Mouse (Mus musculus): ENCODE measurements around the gene Gm9964. TPM values are rescaled to one million over a fixed set of nuclear protein-coding genes. Genes with fewer than 3 reads are reported as not detected.

The Gm9964 gene
- polyA plus RNA-seq, 1 experiment from 2014 or later = not detected

DNA sequence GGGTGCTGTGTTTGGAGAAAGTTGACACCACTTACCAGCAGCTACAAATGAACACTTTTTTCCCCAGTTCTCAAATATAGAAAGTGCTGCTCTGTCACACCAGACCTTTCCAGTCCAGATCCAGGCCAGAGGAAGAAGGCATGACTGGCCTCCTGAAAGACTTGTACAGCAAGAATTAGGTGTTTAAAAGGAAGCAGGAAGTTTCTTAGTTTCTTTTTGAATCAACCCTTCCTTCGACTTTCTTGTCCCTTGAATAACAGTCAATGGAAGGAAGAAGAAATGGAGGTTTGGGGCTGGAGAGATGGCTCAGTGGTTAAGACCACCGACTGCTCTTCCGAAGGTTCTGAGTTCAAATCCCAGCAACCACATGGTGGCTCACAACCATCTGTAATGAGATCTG, 3.7 kb downstream of the Gm9964 start:
- Histone ChIP-seq H3K4me2 (replicated peaks) (no peak overlapping the region), H3K9ac (no peak overlapping the region), H3K4me3 (no peak overlapping the region), H3K4me1 (no peaks in the 10 kb centered on the region), H3K9me3 (replicated peaks) (no peaks in the 10 kb centered on the region), H3K27ac (no peak overlapping the region), H3K27me3 (no peaks in the 10 kb centered on the region), H3K36me3 (no peaks in the 10 kb centered on the region)
- ATAC-seq (ENCODE audit: low FRiP score) = no peak
- WGBS = 91% methylated on average over 3 of the region's 3 CpGs

DNA sequence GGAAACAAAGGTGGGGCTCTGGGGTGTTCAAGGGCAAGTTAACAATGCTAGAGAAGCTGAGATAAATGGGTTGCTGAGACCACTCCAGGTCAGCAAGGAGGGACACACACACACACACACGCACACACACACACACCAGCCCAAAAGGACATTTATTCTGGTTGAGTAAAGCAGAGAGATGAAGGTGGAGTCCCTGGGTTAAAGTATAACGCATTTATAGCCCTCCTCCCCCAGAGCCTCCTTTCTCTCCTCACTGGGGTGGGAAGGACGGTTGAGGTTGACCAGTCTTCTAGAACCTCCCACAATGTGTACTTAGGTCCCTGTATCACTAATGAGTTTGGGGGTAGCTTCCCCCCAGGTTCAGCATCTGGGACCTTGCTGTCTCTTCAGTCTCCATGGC, 4.6 kb downstream of the Gm9964 start:
- Histone ChIP-seq H3K9ac (no peak overlapping the region), H3K27ac (no peak overlapping the region), H3K4me1 (peaks cover 2% of the 10 kb centered on the region; the same call in 1 of the 2 replicates), H3K27me3 (no peaks in the 10 kb centered on the region), H3K9me3 (replicated peaks) (no peaks in the 10 kb centered on the region), H3K36me3 (no peaks in the 10 kb centered on the region), H3K4me2 (replicated peaks) (no peak overlapping the region), H3K4me3 (no peak overlapping the region)
- 76% methylated on average over 3 of the region's 3 CpGs for WGBS
- ATAC-seq (ENCODE audit: low FRiP score) = no peak

DNA sequence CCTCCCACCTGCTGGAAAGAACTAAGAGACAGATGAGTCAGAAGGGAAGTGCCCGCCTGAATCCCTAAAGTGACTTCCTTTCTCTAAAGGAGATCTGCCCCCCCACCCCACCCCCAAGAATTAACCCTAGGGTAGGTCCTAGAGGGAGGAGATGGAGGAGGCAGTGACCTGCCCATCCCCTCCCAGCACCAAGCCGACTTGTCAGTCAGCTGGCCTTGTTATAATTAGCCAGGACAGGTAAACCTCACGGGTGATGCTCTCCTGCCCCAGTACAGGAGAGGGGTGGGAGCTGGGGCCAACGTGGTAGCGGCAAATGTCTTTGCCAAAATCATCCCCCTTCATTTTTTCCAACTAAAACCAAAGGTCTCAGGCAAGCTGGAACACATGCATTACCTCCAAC, 5.1 kb downstream of the Gm9964 start:
- no peaks in the 10 kb centered on the region for H3K27me3 ChIP-seq
- H3K9ac ChIP-seq = no peak overlapping the region
- no peak for ATAC-seq (ENCODE audit: low FRiP score)
- H3K9me3 ChIP-seq (replicated peaks) = no peaks in the 10 kb centered on the region
- H3K36me3 ChIP-seq = no peaks in the 10 kb centered on the region
- 64% methylated on average over 5 of the region's 5 CpGs for WGBS
- H3K4me3 ChIP-seq = no peak overlapping the region
- no peak overlapping the region for H3K4me2 ChIP-seq (replicated peaks)
- H3K4me1 ChIP-seq = peaks cover 2% of the 10 kb centered on the region; the same call in 1 of the 2 replicates
- no peak overlapping the region for H3K27ac ChIP-seq

DNA sequence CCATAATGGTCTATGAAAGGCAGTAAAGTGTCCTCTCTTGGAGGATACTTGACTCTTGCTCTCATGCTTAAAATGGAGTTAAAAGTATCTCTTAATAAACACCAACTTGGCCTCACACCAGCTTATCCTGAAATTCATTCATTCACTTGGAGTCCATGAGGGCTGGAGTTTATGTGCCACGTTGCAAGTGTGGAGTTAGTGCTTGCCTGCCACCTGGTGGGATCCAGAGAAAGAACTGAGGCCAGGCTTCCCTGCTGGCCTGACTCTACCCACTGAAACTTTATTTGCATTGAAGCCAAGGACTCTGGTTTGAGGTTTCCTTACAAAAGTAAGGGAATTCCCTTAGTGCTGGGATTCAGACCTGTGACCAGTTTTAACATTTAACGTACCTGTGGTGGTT, 6.2 kb downstream of the Gm9964 start:
- Histone ChIP-seq H3K36me3 (no peaks in the 10 kb centered on the region), H3K4me3 (no peak overlapping the region), H3K4me2 (replicated peaks) (no peak overlapping the region), H3K4me1 (peaks cover 2% of the 10 kb centered on the region; the same call in 1 of the 2 replicates), H3K9me3 (replicated peaks) (no peaks in the 10 kb centered on the region), H3K9ac (no peak overlapping the region), H3K27ac (no peak overlapping the region), H3K27me3 (no peaks in the 10 kb centered on the region)
- WGBS = 53% methylated on average over 2 of the region's 2 CpGs
- no peak for ATAC-seq (ENCODE audit: low FRiP score)

DNA sequence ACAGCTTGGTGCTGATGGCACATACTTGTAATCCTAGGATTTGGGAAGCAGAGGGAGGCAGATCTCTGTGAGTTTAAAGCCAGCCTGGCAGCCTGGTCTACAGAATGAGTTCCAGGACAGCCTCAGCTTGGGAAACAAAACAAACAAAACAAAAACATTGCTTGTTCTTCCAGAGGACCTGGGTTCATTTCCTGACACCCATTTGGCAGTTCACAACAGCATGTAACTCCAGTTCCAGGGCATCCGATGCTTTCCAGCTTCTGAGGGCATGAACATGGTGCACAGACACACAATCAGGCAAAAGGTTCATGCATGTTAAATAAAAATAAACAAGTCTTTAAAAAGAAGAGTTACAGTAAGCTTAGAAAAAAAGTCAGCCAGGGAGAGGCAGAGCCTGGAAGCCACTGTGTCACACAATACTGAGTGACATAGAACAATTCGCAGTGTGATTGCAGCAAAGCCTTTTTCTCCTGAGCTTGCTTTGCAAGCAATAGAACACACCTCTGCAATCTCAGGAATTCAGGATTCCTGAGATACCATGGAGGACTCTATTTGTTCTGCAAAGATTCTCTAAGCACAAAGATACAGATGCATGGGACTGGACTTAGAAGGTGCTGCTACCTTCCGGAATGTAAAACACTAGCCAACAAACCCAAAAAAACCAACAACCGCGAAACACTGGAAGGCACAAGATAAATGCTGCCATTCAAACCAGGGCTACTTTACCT, 7.6 kb downstream of the Gm9964 start:
- H3K27me3 ChIP-seq = no peaks in the 10 kb centered on the region
- ATAC-seq (ENCODE audit: low FRiP score) = no peak
- no peak overlapping the region for H3K27ac ChIP-seq
- H3K4me1 ChIP-seq = peaks cover 2% of the 10 kb centered on the region; the same call in 1 of the 2 replicates
- H3K9ac ChIP-seq = no peak overlapping the region
- H3K9me3 ChIP-seq (replicated peaks) = no peaks in the 10 kb centered on the region; the same call in 1 of the 2 replicates
- H3K4me2 ChIP-seq (replicated peaks) = no peak overlapping the region
- H3K36me3 ChIP-seq = no peaks in the 10 kb centered on the region
- no peak overlapping the region for H3K4me3 ChIP-seq
- 86% methylated on average over 5 of the region's 5 CpGs for WGBS

DNA sequence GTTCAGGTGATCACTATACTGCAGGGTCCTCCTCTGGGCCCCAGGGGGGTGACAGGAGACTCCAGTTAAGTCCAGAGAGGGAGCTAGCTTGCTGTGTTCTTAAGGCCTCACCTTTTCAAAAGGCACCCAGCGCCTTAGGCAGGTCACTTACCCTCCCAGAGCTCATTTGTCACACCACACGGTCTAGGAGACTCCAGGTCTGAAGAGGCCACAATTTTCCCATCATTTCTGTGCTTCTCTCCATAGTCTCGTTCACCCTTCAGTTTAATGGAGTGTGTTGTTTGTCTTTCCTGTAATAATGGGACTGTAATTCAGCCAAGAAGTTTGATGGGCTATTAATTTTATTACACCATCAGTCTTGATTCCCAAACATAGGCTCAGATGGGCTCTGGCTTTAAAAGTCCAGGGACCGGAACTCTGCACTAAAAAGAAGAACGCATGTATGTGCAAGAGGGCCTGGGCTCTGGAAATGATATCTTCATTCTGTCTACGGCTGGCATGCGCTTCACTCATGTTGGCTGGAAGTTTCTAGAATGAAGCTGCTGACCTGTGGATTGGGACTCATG, 8.3 kb downstream of the Gm9964 start:
- H3K27ac ChIP-seq = no peak overlapping the region
- 83% methylated on average over 7 of the region's 7 CpGs for WGBS
- no peak overlapping the region for H3K4me3 ChIP-seq

DNA sequence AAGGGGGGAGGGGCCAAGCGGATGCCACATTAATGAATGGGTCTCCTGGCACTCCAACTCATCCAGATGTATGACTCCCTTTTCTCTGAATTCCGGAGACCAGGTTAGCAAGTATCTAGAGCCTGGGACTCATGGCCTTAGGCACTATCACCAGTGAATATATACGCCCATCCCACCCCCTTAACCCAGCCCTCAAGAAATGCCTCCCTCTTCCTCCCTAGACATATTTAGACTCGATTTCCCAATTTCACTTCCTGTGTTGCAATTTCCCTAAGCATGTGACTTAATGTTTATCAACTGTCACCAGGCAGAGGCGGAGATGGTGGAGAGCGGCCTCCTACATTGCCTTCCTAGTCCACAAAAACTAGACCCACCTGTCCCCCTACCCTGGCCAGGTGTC, 9.3 kb downstream of the Gm9964 start:
- H3K27ac ChIP-seq = no peak overlapping the region
- H3K4me3 ChIP-seq = no peak overlapping the region
- WGBS = 76% methylated on average over 6 of the region's 6 CpGs
- ATAC-seq (ENCODE audit: low FRiP score) = no peak
- H3K36me3 ChIP-seq = no peaks in the 10 kb centered on the region
- H3K4me2 ChIP-seq (replicated peaks) = no peak overlapping the region
- no peaks in the 10 kb centered on the region; the same call in 1 of the 2 replicates for H3K9me3 ChIP-seq (replicated peaks)
- no peaks in the 10 kb centered on the region for H3K27me3 ChIP-seq
- H3K4me1 ChIP-seq = peaks cover 2% of the 10 kb centered on the region; the same call in 1 of the 2 replicates
- H3K9ac ChIP-seq = no peak overlapping the region

More for the DNA sequence above, 8.3 kb downstream of the Gm9964 start:
- Histone ChIP-seq H3K9me3 (replicated peaks) (no peaks in the 10 kb centered on the region; the same call in 1 of the 2 replicates), H3K36me3 (no peaks in the 10 kb centered on the region), H3K4me2 (replicated peaks) (no peak overlapping the region), H3K4me1 (peaks cover 2% of the 10 kb centered on the region; the same call in 1 of the 2 replicates), H3K27me3 (no peaks in the 10 kb centered on the region), H3K9ac (no peak overlapping the region)
- no peak for ATAC-seq (ENCODE audit: low FRiP score)

DNA sequence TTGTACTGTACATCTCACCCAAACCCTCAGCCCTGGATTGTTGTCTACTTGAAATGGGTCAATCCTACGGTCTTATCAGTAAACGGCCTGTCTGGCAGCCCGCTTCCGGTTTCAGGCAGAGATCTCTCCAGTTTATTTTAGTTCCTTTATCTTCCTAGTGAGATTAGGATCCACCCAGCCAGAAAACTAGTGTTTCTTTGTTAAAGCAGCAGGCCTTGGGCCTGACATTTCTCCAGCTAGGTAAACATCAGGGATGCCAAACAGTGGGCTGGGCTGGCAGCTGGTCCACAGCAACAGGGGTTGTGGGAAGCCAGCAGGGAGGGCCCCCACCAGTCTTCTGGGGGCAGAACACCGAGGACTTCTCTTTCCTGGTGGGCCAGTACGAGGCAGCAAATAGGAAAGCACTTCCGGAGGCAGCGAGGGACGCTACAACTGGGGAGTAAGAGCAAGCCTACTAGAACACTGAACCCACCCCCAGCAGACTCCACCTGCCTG, 10.4 kb downstream of the Gm9964 start:
- 75% methylated on average over 9 of the region's 9 CpGs for WGBS
- H3K27ac ChIP-seq = no peak overlapping the region
- peaks cover 4% of the 10 kb centered on the region for H3K4me1 ChIP-seq
- H3K9ac ChIP-seq = no peak overlapping the region
- H3K4me2 ChIP-seq (replicated peaks) = no peak overlapping the region
- no peaks in the 10 kb centered on the region for H3K36me3 ChIP-seq
- H3K9me3 ChIP-seq (replicated peaks) = no peaks in the 10 kb centered on the region; the same call in 1 of the 2 replicates
- no peaks in the 10 kb centered on the region for H3K27me3 ChIP-seq
- H3K4me3 ChIP-seq = no peak overlapping the region
- ATAC-seq (ENCODE audit: low FRiP score) = no peak

DNA sequence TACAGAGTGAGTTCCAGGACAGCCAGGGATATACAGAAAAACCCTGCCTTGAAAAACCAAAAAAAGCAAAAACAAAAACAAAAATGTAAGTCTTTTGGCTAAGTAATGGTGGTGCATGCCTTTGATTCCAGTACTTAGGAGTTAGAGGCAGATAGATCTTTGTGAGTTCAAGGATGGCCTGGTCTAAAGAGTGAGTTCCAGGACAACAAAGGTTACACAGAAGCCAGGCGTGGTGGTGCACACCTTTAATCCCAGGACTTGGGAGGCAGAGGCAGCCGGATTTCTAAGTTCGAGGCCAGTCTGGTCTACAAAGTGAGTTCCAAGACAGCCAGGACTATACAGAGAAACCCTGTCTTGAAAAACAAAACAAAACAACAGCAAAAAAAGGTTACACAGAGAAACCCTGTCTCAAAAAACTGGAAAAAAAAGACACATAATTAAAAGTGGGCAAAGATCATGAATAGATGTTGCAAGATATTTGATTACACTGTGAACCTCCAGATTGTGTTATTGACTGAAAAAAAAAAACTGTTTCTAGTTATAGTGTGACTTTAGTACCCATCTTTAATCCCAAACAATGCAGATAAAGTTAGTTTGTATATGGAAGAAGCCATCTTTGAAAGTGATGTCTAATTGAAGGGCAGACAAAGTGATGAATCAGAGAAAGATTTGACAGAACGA, 13.2 kb downstream of the Gm9964 start:
- Histone ChIP-seq H3K27me3 (no peaks in the 10 kb centered on the region), H3K4me1 (peaks cover 9% of the 10 kb centered on the region), H3K36me3 (no peaks in the 10 kb centered on the region), H3K4me2 (replicated peaks) (no peak overlapping the region), H3K9me3 (replicated peaks) (no peaks in the 10 kb centered on the region; the same call in 1 of the 2 replicates), H3K27ac (no peak overlapping the region), H3K9ac (no peak overlapping the region), H3K4me3 (no peak overlapping the region)
- 92% methylated on average over 4 of the region's 4 CpGs for WGBS
- ATAC-seq (ENCODE audit: low FRiP score) = no peak

DNA sequence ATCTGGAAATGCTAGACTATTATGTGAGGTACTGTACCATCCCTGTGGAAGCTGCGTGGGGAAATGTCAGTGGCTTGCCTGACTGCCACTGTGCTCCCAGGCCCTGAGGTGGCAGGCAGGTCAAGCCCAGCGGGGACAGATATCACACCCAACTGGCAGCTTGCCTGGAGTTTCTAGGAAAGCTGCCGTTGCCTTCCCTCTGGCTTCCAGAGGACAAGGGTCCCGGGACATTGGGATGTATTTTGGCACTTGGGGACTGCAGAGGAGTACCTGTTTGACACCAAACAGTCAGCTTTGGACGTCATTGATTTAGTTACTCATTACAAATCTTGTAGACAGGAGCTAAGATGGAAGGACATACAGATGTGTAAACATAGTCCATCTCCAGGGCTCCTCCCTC, 15.3 kb downstream of the Gm9964 start:
- no peak for ATAC-seq (ENCODE audit: low FRiP score)
- Histone ChIP-seq H3K4me3 (no peak overlapping the region), H3K4me1 (peaks cover 7% of the 10 kb centered on the region; the same call in 1 of the 2 replicates), H3K27ac (no peak overlapping the region), H3K4me2 (replicated peaks) (no peak overlapping the region), H3K9ac (no peak overlapping the region), H3K9me3 (replicated peaks) (no peaks in the 10 kb centered on the region; the same call in 1 of the 2 replicates), H3K36me3 (no peaks in the 10 kb centered on the region), H3K27me3 (no peaks in the 10 kb centered on the region)
- 68% methylated on average over 5 of the region's 5 CpGs for WGBS

DNA sequence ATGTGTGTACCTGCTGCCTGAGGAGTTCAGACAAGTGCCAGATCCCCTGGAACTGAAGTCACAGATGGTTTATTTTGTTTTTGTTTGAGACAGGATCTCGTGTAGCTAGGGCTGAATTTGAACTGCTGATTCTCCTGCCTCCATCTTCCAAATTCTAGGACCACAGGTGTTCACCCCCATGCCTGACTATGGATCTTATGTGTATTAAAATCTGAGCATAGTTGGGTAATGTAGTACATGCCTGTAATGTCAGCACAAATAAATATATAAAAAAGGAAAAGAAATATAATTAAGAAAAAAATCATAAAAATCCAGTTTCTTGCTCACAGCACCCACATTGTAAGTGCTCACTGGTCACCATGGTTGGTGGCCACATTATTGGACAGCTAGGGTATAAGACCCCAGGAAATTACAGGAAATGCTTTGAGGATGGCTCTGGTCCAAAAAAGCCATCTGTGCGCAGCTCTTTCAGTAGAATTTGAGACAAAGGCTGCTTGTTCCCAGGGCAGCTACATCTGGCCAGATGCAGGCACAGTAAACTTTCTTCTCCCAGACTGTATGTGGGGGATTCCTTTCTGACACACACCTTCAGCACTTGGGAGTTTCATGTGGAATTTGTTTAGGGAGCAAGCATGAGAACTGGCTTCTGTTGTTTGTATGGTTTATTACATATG, 16.8 kb downstream of the Gm9964 start:
- Histone ChIP-seq H3K4me3 (no peak overlapping the region), H3K9me3 (replicated peaks) (no peaks in the 10 kb centered on the region; the same call in 1 of the 2 replicates), H3K27ac (peak overlapping the region; percentile 65), H3K4me1 (peaks cover 7% of the 10 kb centered on the region; the same call in 1 of the 2 replicates), H3K27me3 (no peaks in the 10 kb centered on the region), H3K9ac (no peak overlapping the region), H3K4me2 (replicated peaks) (no peak overlapping the region), H3K36me3 (no peaks in the 10 kb centered on the region)
- no peak for ATAC-seq (ENCODE audit: low FRiP score)
- WGBS = 58% methylated on average over 2 of the region's 2 CpGs

DNA sequence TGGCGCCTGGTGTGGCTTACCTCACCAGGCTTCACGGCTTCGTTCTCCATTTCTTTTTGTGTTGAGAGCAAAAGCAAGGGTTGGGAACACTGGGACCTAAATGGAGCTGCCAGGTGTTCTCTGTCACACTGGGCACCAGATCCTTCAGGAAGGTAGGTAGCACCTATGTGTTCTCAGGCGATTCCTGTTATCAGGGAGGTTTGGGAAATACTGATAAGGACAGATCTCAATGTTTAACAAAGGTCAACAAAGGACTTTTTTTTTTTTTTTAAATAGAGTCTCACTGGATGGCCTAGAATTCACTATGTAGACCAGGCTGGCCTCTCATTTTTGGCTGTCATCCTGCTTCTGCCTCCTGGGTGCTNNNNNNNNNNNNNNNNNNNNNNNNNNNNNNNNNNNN, 22.9 kb downstream of the Gm9964 start:
- 78% methylated on average over 4 of the region's 4 CpGs for WGBS
- Histone ChIP-seq H3K4me3 (no peak overlapping the region), H3K36me3 (no peaks in the 10 kb centered on the region), H3K4me1 (no peaks in the 10 kb centered on the region), H3K9me3 (replicated peaks) (no peaks in the 10 kb centered on the region), H3K4me2 (replicated peaks) (no peak overlapping the region), H3K9ac (no peak overlapping the region), H3K27me3 (no peaks in the 10 kb centered on the region), H3K27ac (no peak overlapping the region)
- no peak for ATAC-seq (ENCODE audit: low FRiP score)

All from hindbrain, embryonic 12.5 days (tissue).